Mouse (Mus musculus) lung, postnatal 0 days (tissue): ENCODE results near the gene Omt2a. TPM values are rescaled to one million over a fixed set of nuclear protein-coding genes. Genes with fewer than 3 reads are reported as not detected.
"Not testable (repeated sequence)": the region's sequence is repeated elsewhere in the genome, so short reads cannot be mapped to it uniquely, and the experiment has no call there.

Experiments used
- ATAC-seq: fragments of 200-750 bp; cut with Nextera tagmentation; 2 replicates; pipeline ENCODE4 v1.8.0; 2017; ENCODE audit warnings: moderate library complexity
- DNase-seq: peaks from one replicate; pipeline ENCODE4 v3.0.0-alpha.2; 2016; ENCODE audit warnings: low spot score
- H3K27ac ChIP-seq: fragments of 300-500 bp; sonication (generic); 2 replicates; pipeline ENCODE4 v1.5.1; 2014; ENCODE audit warnings: antibody characterized with exemption, mild to moderate bottlenecking, low read length, mixed read lengths
- H3K27me3 ChIP-seq: fragments of 300-500 bp; sonication (generic); replicated peaks from 2 replicates; pipeline ENCODE4 v1.6.1; 2014; ENCODE audit warnings: low read length, mixed read lengths; ENCODE audit not compliant: insufficient read depth
- H3K36me3 ChIP-seq: fragments of 300-500 bp; sonication (generic); 2 replicates; pipeline ENCODE4 v1.6.1; 2014; ENCODE audit warnings: low read length, mixed read lengths; ENCODE audit not compliant: insufficient read depth
- H3K4me1 ChIP-seq: fragments of 300-500 bp; sonication (generic); 2 replicates; pipeline ENCODE4 v1.6.1; 2014; ENCODE audit warnings: antibody characterized with exemption, low read depth, low read length, mixed read lengths; ENCODE audit not compliant: insufficient read depth
- H3K4me2 ChIP-seq: fragments of 300-500 bp; sonication (generic); replicated peaks from 2 replicates; pipeline ENCODE4 v1.6.1; 2014; ENCODE audit warnings: low read depth, mild to moderate bottlenecking, low read length, moderate library complexity, mixed read lengths
- H3K4me3 ChIP-seq: fragments of 300-500 bp; sonication (generic); 2 replicates; pipeline ENCODE4 v1.5.1; 2014; ENCODE audit warnings: low read depth, low read length
- H3K9ac ChIP-seq: fragments of 300-500 bp; sonication (generic); replicated peaks from 2 replicates; pipeline ENCODE4 v1.6.1; 2014; ENCODE audit warnings: low read depth, mild to moderate bottlenecking
- H3K9me3 ChIP-seq: fragments of 300-500 bp; sonication (generic); 2 replicates; pipeline ENCODE4 v1.6.1; 2016; ENCODE audit warnings: low read length, mixed read lengths
- CTCF ChIP-seq: IDR thresholded peaks from 2 replicates; pipeline ENCODE4 v1.5.1; 2016; ENCODE audit warnings: antibody characterized with exemption, mild to moderate bottlenecking
- EP300 ChIP-seq: IDR thresholded peaks from 2 replicates; pipeline ENCODE4 v1.6.1; 2016; ENCODE audit warnings: antibody characterized with exemption, mild to moderate bottlenecking, control low read depth
- WGBS: fragments of 180-500 bp; shearing (Covaris S2); extraction: QIAGEN DNeasy Blood & Tissue Kit; methylation state at CpG from one replicate; pipeline ENCODE4 v1.1.7; 2014; 5-methylcytosine and 5-hydroxymethylcytosine counted together
- polyA plus RNA-seq: library from polyadenylated mRNA; unstranded; fragments of >200 nt; fragmentation: Nextera tagmentation; extraction: Ambion mirVana; gene quantifications from 2 replicates; pipeline ENCODE4 v1.2.1, GENCODE M21; 2015

Gene Omt2a
- polyA plus RNA-seq, 1 experiment from 2014 or later = not detected

- WGBS = 77% methylated on average over 11 of the region's 11 CpGs
- DNase-seq = no peak
- no peak for TF ChIP-seq EP300
- H3K4me3 ChIP-seq = no peak overlapping the region
- H3K27ac ChIP-seq = no peak overlapping the region
- no peaks in the 10 kb centered on the region for H3K27me3 ChIP-seq
- no peak for ATAC-seq
- no peaks in the 10 kb centered on the region for H3K9me3 ChIP-seq
- no peaks in the 10 kb centered on the region for H3K36me3 ChIP-seq
- no peak overlapping the region for H3K4me2 ChIP-seq
- no peak overlapping the region for H3K9ac ChIP-seq
- no peaks in the 10 kb centered on the region for H3K4me1 ChIP-seq
These were observed 40.3 kb upstream of the Omt2a start for GRCm38 (mm10) chr9:78354665-78355578.

GRCm38 (mm10) chr9:78351504-78352220 is 37.1 kb upstream of the Omt2a start:
- TF ChIP-seq EP300 (no peak), CTCF (no peak)
- 70% methylated on average over 6 of the region's 6 CpGs for WGBS
- Histone ChIP-seq H3K4me3 (no peak overlapping the region), H3K9me3 (no peaks in the 10 kb centered on the region), H3K27me3 (no peaks in the 10 kb centered on the region), H3K4me1 (no peaks in the 10 kb centered on the region), H3K9ac (no peak overlapping the region), H3K36me3 (no peaks in the 10 kb centered on the region), H3K4me2 (no peak overlapping the region), H3K27ac (no peak overlapping the region)
- DNase-seq (no peak), ATAC-seq (no peak)

DNA sequence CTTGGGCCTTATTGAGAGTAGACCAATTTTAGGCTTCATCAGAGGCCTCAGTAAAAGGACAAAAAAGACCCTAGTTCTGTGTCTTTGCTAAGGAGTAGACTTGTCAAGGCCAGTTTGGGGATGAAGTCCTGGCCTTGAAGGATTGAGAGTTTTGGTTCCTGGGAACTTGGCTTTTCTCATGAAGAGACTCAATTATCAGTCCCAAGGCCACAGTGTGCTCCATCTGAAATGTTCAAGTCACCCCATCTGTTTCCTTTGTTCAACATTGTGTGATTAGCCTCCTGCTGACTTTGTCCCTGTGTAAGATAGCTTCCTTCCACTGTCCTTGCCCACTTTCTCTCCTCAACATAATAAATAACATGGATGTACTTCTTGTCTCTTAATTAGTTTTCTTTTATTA is 35.4 kb upstream of the Omt2a start:
- H3K9ac ChIP-seq, H3K4me3 ChIP-seq, ATAC-seq, H3K36me3 ChIP-seq, H3K27ac ChIP-seq, H3K9me3 ChIP-seq, H3K4me2 ChIP-seq, H3K4me1 ChIP-seq, DNase-seq, H3K27me3 ChIP-seq: not testable (repeated sequence)

- not testable (repeated sequence) for H3K27me3 ChIP-seq, H3K27ac ChIP-seq, H3K9me3 ChIP-seq, ATAC-seq, H3K4me2 ChIP-seq, H3K4me1 ChIP-seq, DNase-seq, H3K9ac ChIP-seq, H3K36me3 ChIP-seq, H3K4me3 ChIP-seq
- 65% methylated on average over 3 of the region's 3 CpGs for WGBS
These were observed 34.5 kb upstream of the Omt2a start for GRCm38 (mm10) chr9:78349141-78349540.

DNA sequence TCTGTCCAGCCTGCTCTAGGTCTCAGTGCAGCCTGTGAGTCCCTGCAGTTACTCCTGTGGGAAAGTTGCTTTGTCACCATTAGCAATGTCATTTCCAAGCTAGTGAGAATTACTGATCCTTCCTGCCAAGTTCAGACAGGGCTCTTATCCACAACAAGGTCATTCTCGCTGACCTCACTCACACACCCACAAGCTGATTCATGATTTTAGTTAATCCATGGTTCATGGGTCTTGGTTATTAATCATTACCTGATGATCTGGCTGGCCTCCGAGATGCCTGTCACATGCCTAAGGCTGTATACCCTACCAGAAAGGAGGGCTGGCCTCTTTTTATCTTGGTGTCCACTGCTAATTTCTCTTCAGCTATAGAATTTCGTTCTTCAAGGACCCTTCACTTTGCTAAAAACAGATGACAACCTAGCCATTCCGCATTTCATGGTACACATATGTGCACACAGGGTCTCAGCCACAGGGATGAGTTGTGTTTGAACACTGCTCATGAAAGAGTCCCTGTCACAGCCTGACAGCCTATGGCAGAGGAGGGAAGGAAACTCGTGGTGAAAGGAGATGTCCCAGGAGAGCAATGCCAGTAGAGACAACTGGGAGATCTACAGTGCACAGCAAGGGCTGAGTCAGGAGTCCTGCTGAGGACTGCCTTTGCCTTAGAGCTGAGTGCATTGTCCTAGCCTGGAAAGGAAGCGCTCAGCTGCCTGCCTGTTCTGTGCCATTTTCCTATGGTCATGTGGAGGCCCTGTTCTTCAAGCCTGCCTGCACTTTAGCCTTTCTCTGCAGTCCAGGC is 33.8 kb upstream of the Omt2a start:
- not testable (repeated sequence) for DNase-seq, H3K36me3 ChIP-seq, H3K4me2 ChIP-seq, ATAC-seq, H3K9ac ChIP-seq, H3K4me1 ChIP-seq, H3K27me3 ChIP-seq, H3K27ac ChIP-seq, H3K9me3 ChIP-seq, H3K4me3 ChIP-seq
- 55% methylated on average over 6 of the region's 6 CpGs for WGBS

- WGBS = 49% methylated on average over 3 of the region's 3 CpGs
- TF ChIP-seq CTCF = no peak
- no peak for TF ChIP-seq EP300
- ATAC-seq = peak; percentile 89
- Histone ChIP-seq H3K4me3 (no peak overlapping the region), H3K36me3 (no peaks in the 10 kb centered on the region), H3K27ac (no peak overlapping the region), H3K9ac (no peak overlapping the region), H3K4me1 (no peaks in the 10 kb centered on the region), H3K27me3 (no peaks in the 10 kb centered on the region), H3K9me3 (no peaks in the 10 kb centered on the region), H3K4me2 (no peak overlapping the region)
- peak; percentile 61 for DNase-seq
These were observed 32.4 kb upstream of the Omt2a start for GRCm38 (mm10) chr9:78347004-78347403.

DNA sequence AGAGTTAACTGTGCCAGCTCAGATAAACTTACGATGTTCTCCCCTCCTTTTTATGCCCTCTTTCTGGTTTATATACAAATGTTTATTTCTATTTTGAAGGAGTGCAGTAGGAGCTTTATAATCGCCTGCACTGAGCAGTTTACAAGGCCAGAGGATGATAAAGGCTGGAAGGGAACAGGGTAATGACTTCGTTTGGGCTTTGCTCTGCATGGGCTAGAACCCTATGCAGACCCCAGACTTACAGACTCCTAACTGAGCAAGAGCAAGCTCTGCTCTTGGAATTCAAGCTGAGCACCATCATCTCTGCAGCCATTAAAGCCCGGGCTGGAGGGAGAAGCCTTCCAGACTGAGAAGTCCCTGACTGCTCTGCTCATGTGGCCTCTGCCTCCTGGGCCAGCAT is 30.6 kb upstream of the Omt2a start:
- H3K4me2 ChIP-seq, H3K36me3 ChIP-seq, DNase-seq, H3K9ac ChIP-seq, ATAC-seq, H3K4me3 ChIP-seq, H3K27me3 ChIP-seq, H3K9me3 ChIP-seq, H3K4me1 ChIP-seq, H3K27ac ChIP-seq: not testable (repeated sequence)
- WGBS = 35% methylated on average over 4 of the region's 4 CpGs

DNA sequence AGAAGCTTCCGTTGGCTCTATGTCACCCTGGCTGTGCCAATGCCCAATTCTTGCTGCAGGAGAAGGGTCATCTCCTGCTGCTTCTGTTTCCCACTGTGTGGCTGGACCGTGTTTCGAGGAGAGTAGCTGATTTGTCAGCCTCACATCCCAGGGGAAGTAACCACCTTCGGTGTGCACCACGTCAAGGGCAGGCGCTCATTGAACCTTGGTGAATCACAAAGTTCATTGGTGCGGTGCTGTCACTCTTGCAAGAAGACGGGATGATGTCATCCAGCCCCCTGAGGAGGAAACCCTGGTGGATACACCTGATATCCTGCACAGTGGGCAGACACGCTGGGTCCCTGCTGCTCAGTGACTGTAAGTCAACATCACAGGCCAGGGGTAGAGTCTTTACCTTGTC is 28.5 kb upstream of the Omt2a start:
- not testable (repeated sequence) for H3K27me3 ChIP-seq, H3K9ac ChIP-seq, H3K9me3 ChIP-seq, H3K27ac ChIP-seq, H3K36me3 ChIP-seq, ATAC-seq, DNase-seq, H3K4me1 ChIP-seq, H3K4me3 ChIP-seq, H3K4me2 ChIP-seq
- 88% methylated on average over 9 of the region's 9 CpGs for WGBS

DNA sequence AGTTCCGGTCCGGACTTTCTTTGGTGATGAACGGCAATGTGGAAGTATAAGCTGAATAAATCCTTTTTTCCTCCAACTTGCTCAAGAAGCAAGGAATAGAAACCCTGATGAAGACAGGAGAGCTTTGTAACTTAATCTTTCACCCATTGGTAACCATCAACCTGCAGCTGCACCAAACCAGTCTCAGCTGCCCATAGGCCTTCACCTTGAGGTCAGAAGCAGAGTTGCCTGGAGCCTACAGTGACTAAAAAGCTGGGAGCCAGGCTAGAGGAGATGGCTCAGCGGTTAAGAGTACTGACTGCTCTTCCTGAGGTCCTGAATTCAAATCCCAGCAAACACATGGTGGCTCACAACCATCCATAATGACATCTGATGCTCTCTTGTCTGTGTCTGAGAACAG is 27.9 kb upstream of the Omt2a start:
- H3K36me3 ChIP-seq, H3K27ac ChIP-seq, H3K4me3 ChIP-seq, DNase-seq, H3K27me3 ChIP-seq, H3K9ac ChIP-seq, H3K4me1 ChIP-seq, H3K9me3 ChIP-seq, H3K4me2 ChIP-seq, ATAC-seq: not testable (repeated sequence)
- WGBS = 90% methylated on average over 4 of the region's 4 CpGs
